Mouse (Mus musculus) forebrain, embryonic 10.5 days (tissue): ENCODE results near the gene Fndc10. TPM values are rescaled to one million over a fixed set of nuclear protein-coding genes. Genes with fewer than 3 reads are reported as not detected.
"Not testable (repeated sequence)": the region's sequence is repeated elsewhere in the genome, so short reads cannot be mapped to it uniquely, and the experiment has no call there.

Source experiments
- DNase-seq: peaks from one replicate; pipeline ENCODE4 v3.0.0-alpha.2; 2017; ENCODE audit warnings: low spot score; ENCODE audit errors: extremely low spot score
- H3K27ac ChIP-seq: fragments of 300-500 bp; sonication (generic); 2 replicates; pipeline ENCODE4 v1.5.1; 2016; ENCODE audit warnings: mild to moderate bottlenecking
- H3K27me3 ChIP-seq: fragments of 300-500 bp; sonication (generic); 2 replicates; pipeline ENCODE4 v1.6.1; 2016; ENCODE audit warnings: mild to moderate bottlenecking; ENCODE audit not compliant: poor library complexity, severe bottlenecking
- H3K36me3 ChIP-seq: fragments of 300-500 bp; sonication (generic); replicated peaks from 2 replicates; pipeline ENCODE4 v1.6.1; 2016; ENCODE audit warnings: mild to moderate bottlenecking, moderate library complexity
- H3K4me1 ChIP-seq: fragments of 300-500 bp; sonication (generic); 2 replicates; pipeline ENCODE4 v1.6.1; 2016
- H3K4me3 ChIP-seq: fragments of 300-500 bp; sonication (generic); 2 replicates; pipeline ENCODE4 v1.5.1; 2016; ENCODE audit warnings: mild to moderate bottlenecking, moderate library complexity
- H3K9me3 ChIP-seq: fragments of 300-500 bp; sonication (generic); 2 replicates; pipeline ENCODE4 v1.6.1; 2016; ENCODE audit warnings: mild to moderate bottlenecking, moderate library complexity
- WGBS: fragments of 180-500 bp; shearing (Covaris S2); methylation state at CpG from one replicate; pipeline ENCODE4 v1.1.7; 2016; 5-methylcytosine and 5-hydroxymethylcytosine counted together
- polyA plus RNA-seq: library from polyadenylated mRNA; unstranded; fragments of >200 nt; fragmentation: Nextera tagmentation; extraction: Ambion mirVana; gene quantifications from 2 replicates; pipeline ENCODE4 v1.2.1, GENCODE M21; 2016

The Fndc10 gene
- polyA plus RNA-seq, 1 experiment from 2014 or later: 0.67 TPM

GRCm38 (mm10) chr4:155660641-155661040, 33.5 kb upstream of the Fndc10 start:
- peaks cover 28% of the 10 kb centered on the region for H3K36me3 ChIP-seq
- DNase-seq: no peak
- 93% methylated on average over 12 of the region's 12 CpGs for WGBS

GRCm38 (mm10) chr4:155666903-155667302, 27.2 kb upstream of the Fndc10 start:
- Histone ChIP-seq H3K4me1 (peaks cover 20% of the 10 kb centered on the region), H3K27me3 (no peaks in the 10 kb centered on the region), H3K36me3 (peaks cover 3% of the 10 kb centered on the region; the same call in 1 of the 2 replicates), H3K27ac (no peak overlapping the region), H3K4me3 (no peak overlapping the region), H3K9me3 (no peaks in the 10 kb centered on the region)
- no peak for DNase-seq

More at GRCm38 (mm10) chr4:155660641-155661040, 33.5 kb upstream of the Fndc10 start:
- peaks cover 18% of the 10 kb centered on the region for H3K27me3 ChIP-seq
- no peak overlapping the region for H3K4me3 ChIP-seq
- H3K4me1 ChIP-seq: 0 out of 2 replicates have a peak, but pooled peaks cover under 1% of the 10 kb centered on the region
- H3K9me3 ChIP-seq: no peaks in the 10 kb centered on the region
- no peak overlapping the region for H3K27ac ChIP-seq

GRCm38 (mm10) chr4:155668689-155669597, 25.2 kb upstream of the Fndc10 start, which contains the start of gene Mib2:
Gene Mib2, minus strand, starts transcription at chr4:155669198.
- Histone ChIP-seq H3K27ac (peak within 1 kb of the TSS; percentile 85), H3K9me3 (no peaks in the 10 kb centered on the region), H3K4me3 (peak within 1 kb of the TSS; percentile 95), H3K4me1 (peaks cover 20% of the 10 kb centered on the region), H3K27me3 (no peaks in the 10 kb centered on the region), H3K36me3 (peaks cover 3% of the 10 kb centered on the region; the same call in 1 of the 2 replicates)
- under 1% methylated on average over 73 of the region's 73 CpGs for WGBS
- peak; percentile 97 for DNase-seq

- H3K27me3 ChIP-seq: no peaks in the 10 kb centered on the region
- WGBS: 1% methylated on average over 8 of the region's 8 CpGs
- no peaks in the 10 kb centered on the region; the same call in 1 of the 2 replicates for H3K36me3 ChIP-seq
- H3K4me1 ChIP-seq: peaks cover 20% of the 10 kb centered on the region
- DNase-seq: no peak
- H3K27ac ChIP-seq: peak overlapping the region; percentile 85
- H3K9me3 ChIP-seq: no peaks in the 10 kb centered on the region
- peak overlapping the region; percentile 95 for H3K4me3 ChIP-seq
Observed at GRCm38 (mm10) chr4:155669598-155670075, 24.5 kb upstream of the Fndc10 start.

- not testable (repeated sequence) for H3K27ac ChIP-seq, DNase-seq, H3K9me3 ChIP-seq, H3K27me3 ChIP-seq, H3K36me3 ChIP-seq
- peaks cover 20% of the 10 kb centered on the region for H3K4me1 ChIP-seq
- peak overlapping the region; percentile 95; the same call in 1 of the 2 replicates for H3K4me3 ChIP-seq
- 56% methylated on average over 4 of the region's 4 CpGs for WGBS
Observed at GRCm38 (mm10) chr4:155670236-155670635, 23.9 kb upstream of the Fndc10 start.

GRCm38 (mm10) chr4:155672082-155672481, 22.1 kb upstream of the Fndc10 start:
- 59% methylated on average over 2 of the region's 2 CpGs for WGBS
- Histone ChIP-seq H3K36me3 (no peaks in the 10 kb centered on the region), H3K27ac (no peak overlapping the region), H3K4me3 (no peak overlapping the region), H3K9me3 (no peaks in the 10 kb centered on the region), H3K27me3 (no peaks in the 10 kb centered on the region), H3K4me1 (peaks cover 20% of the 10 kb centered on the region)
- DNase-seq: no peak

GRCm38 (mm10) chr4:155675991-155676390, 18.2 kb upstream of the Fndc10 start:
- WGBS: 89% methylated on average over 2 of the region's 2 CpGs
- Histone ChIP-seq H3K36me3 (no peaks in the 10 kb centered on the region), H3K9me3 (no peaks in the 10 kb centered on the region), H3K4me3 (no peak overlapping the region), H3K4me1 (no peaks in the 10 kb centered on the region), H3K27ac (no peak overlapping the region), H3K27me3 (no peaks in the 10 kb centered on the region)
- no peak for DNase-seq

GRCm38 (mm10) chr4:155683670-155684277, 10.4 kb upstream of the Fndc10 start:
- 93% methylated on average over 16 of the region's 19 CpGs for WGBS
- not testable (repeated sequence) for H3K27me3 ChIP-seq, H3K27ac ChIP-seq, DNase-seq, H3K9me3 ChIP-seq, H3K4me1 ChIP-seq, H3K4me3 ChIP-seq, H3K36me3 ChIP-seq

- not testable (repeated sequence) for H3K4me3 ChIP-seq, H3K9me3 ChIP-seq, H3K27ac ChIP-seq, H3K4me1 ChIP-seq, H3K36me3 ChIP-seq, DNase-seq, H3K27me3 ChIP-seq
- 93% methylated on average over 4 of the region's 4 CpGs for WGBS
Observed at GRCm38 (mm10) chr4:155687764-155688163, 6.4 kb upstream of the Fndc10 start.

- no peak overlapping the region for H3K27ac ChIP-seq
- peaks cover 32% of the 10 kb centered on the region for H3K27me3 ChIP-seq
- WGBS: 86% methylated on average over 12 of the region's 12 CpGs
- H3K4me1 ChIP-seq: peaks cover 20% of the 10 kb centered on the region
- no peaks in the 10 kb centered on the region for H3K9me3 ChIP-seq
- H3K4me3 ChIP-seq: no peak overlapping the region
- DNase-seq: no peak
- no peaks in the 10 kb centered on the region for H3K36me3 ChIP-seq
Observed at GRCm38 (mm10) chr4:155690571-155691375, 3.4 kb upstream of the Fndc10 start.

GRCm38 (mm10) chr4:155692421-155692820, 1.7 kb upstream of the Fndc10 start:
- peaks cover 46% of the 10 kb centered on the region for H3K27me3 ChIP-seq
- H3K27ac ChIP-seq: no peak overlapping the region
- no peaks in the 10 kb centered on the region for H3K9me3 ChIP-seq
- no peaks in the 10 kb centered on the region for H3K36me3 ChIP-seq
- no peak overlapping the region for H3K4me3 ChIP-seq
- WGBS: 96% methylated on average over 3 of the region's 3 CpGs
- DNase-seq: no peak
- H3K4me1 ChIP-seq: peaks cover 23% of the 10 kb centered on the region
